Comparison of ENCODE assay signal across 34 mouse cellular contexts in genomic region chr6:129014399-129014798, GRCm38 (mm10). TPM values are rescaled to one million over a fixed set of nuclear protein-coding genes. Genes with fewer than 3 reads are reported as not detected.
DNase-seq lines count a peak whose midpoint lies in the region; ATAC-seq and TF ChIP-seq lines count a peak whose summit lies in the region.
"Had no signal": no experiment of that assay in that cellular context is flagged by ENCODE, and none has a peak within 500 bp of the region (broad histone marks: within the 10 kb centered on the region; RNA-seq: fewer than 3 reads in every experiment).

No protein-coding gene starts in this region.

- H3K9me3 ChIP-seq in MEL (replicated peaks; ENCODE audit: insufficient read depth, low read length) = no peaks in the 10 kb centered on the region
- H3K9me3 ChIP-seq: forebrain, embryonic 13.5 days; heart, embryonic 10.5 days; heart, embryonic 15.5 days; intestine, embryonic 15.5 days; liver, embryonic 15.5 days; midbrain, embryonic 13.5 days; neural tube, embryonic 15.5 days had no signal

- 23% methylated on average over 1 of the region's 1 CpGs for WGBS in spleen, adult 2 months

- H3K79me2 ChIP-seq in MEL (ENCODE audit: control insufficient read depth, insufficient read depth, low read length, poor library complexity) = peaks cover 41% of the 10 kb centered on the region

- peak overlapping the region; percentile 66 for H3K27ac ChIP-seq in spleen, adult 2 months (ENCODE audit: insufficient read depth, low read length)
- peak overlapping the region; percentile 45; the same call in 1 of the 2 replicates for H3K27ac ChIP-seq in MEL (ENCODE audit: control insufficient read depth, low read depth, low read length)
- H3K27ac ChIP-seq: forebrain, embryonic 13.5 days; heart, embryonic 10.5 days; heart, embryonic 15.5 days; hindbrain, postnatal 0 days; intestine, embryonic 15.5 days; liver, embryonic 15.5 days; midbrain, embryonic 13.5 days; neural tube, embryonic 15.5 days had no signal

- ATAC-seq in neutrophil, adult 5-6 weeks (ENCODE audit: extremely low read depth, insufficient number of reproducible peaks, low FRiP score, poor library complexity, severe bottlenecking) = peak; percentile 47; the same call in 1 of the 2 replicates
- ATAC-seq in activated CD4-positive, CD25-positive, alpha-beta regulatory T cell, adult 4 months = no peak
- ATAC-seq: forebrain, embryonic 13.5 days; hindbrain, postnatal 0 days; intestine, embryonic 15.5 days; midbrain, embryonic 13.5 days; Patski had no signal

- no peak for TF ChIP-seq EP300 in MEL (IDR thresholded peaks at IDR 0.05; ENCODE audit: low read depth in 1 of 2, low read length in 2 of 2)

- H3K9ac ChIP-seq in MEL (ENCODE audit: control insufficient read depth, low read depth, low read length, poor library complexity, severe bottlenecking) = peak overlapping the region; percentile 65; the same call in 1 of the 2 replicates
- H3K9ac ChIP-seq: forebrain, embryonic 13.5 days; heart, embryonic 15.5 days; intestine, embryonic 15.5 days; liver, embryonic 15.5 days; midbrain, embryonic 13.5 days; neural tube, embryonic 15.5 days had no signal

- peaks cover 11% of the 10 kb centered on the region; the same call in 1 of the 2 replicates for H3K4me1 ChIP-seq in spleen, adult 2 months (ENCODE audit: control insufficient read depth, insufficient read depth, insufficient read length)
- peaks cover 0 to 18% of the 10 kb centered on the region in 2 experiments; a peak in 3 of 4 replicates for H3K4me1 ChIP-seq in MEL (ENCODE audit: control insufficient read depth in 1 of 2, insufficient read depth in 2 of 2, low read length in 2 of 2)
- H3K4me1 ChIP-seq: forebrain, embryonic 13.5 days; heart, embryonic 10.5 days; heart, embryonic 15.5 days; intestine, embryonic 15.5 days; liver, embryonic 15.5 days; midbrain, embryonic 13.5 days; neural tube, embryonic 15.5 days had no signal

- no peaks in the 10 kb centered on the region for H3K36me3 ChIP-seq in spleen, adult 2 months (ENCODE audit: control insufficient read depth, insufficient read depth, low read length)
- H3K36me3 ChIP-seq in MEL (ENCODE audit: control insufficient read depth in 1 of 2, insufficient read depth in 2 of 2, low read length in 2 of 2) = peaks cover 52 to 63% of the 10 kb centered on the region in 2 experiments
- H3K36me3 ChIP-seq: G1E; heart, embryonic 10.5 days; heart, embryonic 15.5 days; intestine, embryonic 15.5 days; liver, embryonic 15.5 days; midbrain, embryonic 13.5 days; neural tube, embryonic 15.5 days had no signal

- no peak for TF ChIP-seq RAD21 in MEL (IDR thresholded peaks at IDR 0.05; ENCODE audit: low read depth, low read length)

- no peak for TF ChIP-seq POLR2A in spleen, adult 2 months (IDR thresholded peaks at IDR 0.05; ENCODE audit: low read depth, low read length)
- peak in 1 of 2 experiments; percentile 44; a peak in 2 of 4 replicates for TF ChIP-seq POLR2A in MEL (IDR thresholded peaks at IDR 0.05; ENCODE audit: control insufficient read depth in 1 of 2, insufficient read depth in 1 of 2, low read depth in 1 of 2, low read length in 2 of 2, poor library complexity in 1 of 2)

- no peak for DNase-seq in spleen, adult 2 months (ENCODE audit: low read depth in 1 of 2, low spot score in 2 of 2)
- no peak for DNase-seq in spleen, adult 18-20 months
- peak; percentile 53 for DNase-seq in MEL (ENCODE audit: low read depth, low spot score)
- no peak for DNase-seq in left cerebral cortex, postnatal 36 days (ENCODE audit: low spot score in 2 of 2)
- DNase-seq in neural tube, embryonic 10.5 days (ENCODE audit: extremely low spot score, low spot score) = no peak
- DNase-seq: adrenal gland, postnatal 25 days; cerebellum, adult 11-12 months; cerebellum, postnatal 10 days; gastrocnemius, postnatal 14 days; heart, adult 11 months; kidney, adult 2 months; kidney, postnatal 4 days; liver; lung, postnatal 36 days; thymus, adult 2 months; thymus, postnatal 36 days had no signal

- no peaks in the 10 kb centered on the region for H3K27me3 ChIP-seq in spleen, adult 2 months (ENCODE audit: control insufficient read depth, insufficient read depth, low read length)
- H3K27me3 ChIP-seq in MEL (ENCODE audit: control insufficient read depth in 1 of 2, insufficient read depth in 2 of 2, low read length in 2 of 2) = no peaks in the 10 kb centered on the region
- H3K27me3 ChIP-seq: forebrain, embryonic 13.5 days; heart, embryonic 15.5 days; intestine, embryonic 15.5 days; liver, embryonic 15.5 days; midbrain, embryonic 13.5 days; neural tube, embryonic 15.5 days had no signal

- no peak overlapping the region for H3K4me3 ChIP-seq in spleen, adult 2 months (ENCODE audit: extremely low read depth, insufficient read depth, insufficient read length)
- H3K4me3 ChIP-seq in MEL (ENCODE audit: control insufficient read depth in 1 of 2, insufficient read depth in 1 of 2, low read depth in 2 of 2, low read length in 2 of 2) = no peak overlapping the region
- H3K4me3 ChIP-seq: forebrain, embryonic 13.5 days; heart, embryonic 10.5 days; heart, embryonic 15.5 days; intestine, embryonic 15.5 days; liver, embryonic 15.5 days; midbrain, embryonic 13.5 days; neural tube, embryonic 15.5 days had no signal

- intact Hi-C loops in left cerebral cortex, postnatal 36 days (cut with DNase I) = no loop called here

- no peak for TF ChIP-seq CTCF in spleen, adult 2 months (IDR thresholded peaks at IDR 0.05; ENCODE audit: extremely low read depth, insufficient read depth, insufficient read length, insufficient replicate concordance)
- TF ChIP-seq CTCF in MEL (IDR thresholded peaks at IDR 0.05 in 2 of 3, conservative IDR thresholded peaks at IDR 0.05 in 1 of 3; ENCODE audit: control insufficient read depth in 1 of 3, insufficient read depth in 1 of 3, low read depth in 2 of 3, low read length in 3 of 3, poor library complexity in 1 of 3, severe bottlenecking in 1 of 3) = no peak

TF ChIP-seq in MEL, 35 proteins besides CTCF, POLR2A, EP300 and RAD21:
- TF ChIP-seq MYB (IDR thresholded peaks at IDR 0.05; ENCODE audit: low read depth, low read length) (0 out of 2 replicates have a peak, but pooled peaks have one; percentile 15), POLR2AphosphoS2 (IDR thresholded peaks at IDR 0.05; ENCODE audit: low read length) (0 out of 2 replicates have a peak, but pooled peaks have one; percentile 3), TAL1 (IDR thresholded peaks at IDR 0.05; ENCODE audit: low read length) (no peak)

RNA-seq across cellular contexts. Expression of gene Klrb1f, which starts 31.3 kb away (rescaled TPM):
- polyA plus RNA-seq in spleen, adult 2 months (2012; rRNA removed) = 1.6 and 1.8 TPM in 2 replicates
- 0.16 and 0.27 TPM in 2 replicates for total RNA-seq in MEL (2012; rRNA removed)
- under 1 TPM in 1 of 2 experiments, not detected in 1; 0.52 TPM for polyA plus RNA-seq in MEL (2012; ENCODE audit: insufficient read depth in 1 of 2, insufficient read length in 2 of 2, low read depth in 1 of 2, low replicate concordance in 2 of 2, missing spikeins in 1 of 2)
- total RNA-seq in neutrophil, adult 5-6 weeks (2017) = 0.86 and 1.2 TPM in 2 replicates
- not detected for total RNA-seq in left cerebral cortex, postnatal 36 days (2021)
- polyA plus RNA-seq in activated CD4-positive, CD25-positive, alpha-beta regulatory T cell, adult 4 months (2017; shearing (Covaris generic)) = 1 to 10 TPM; 4.8 to 5.5 TPM
- total RNA-seq: adrenal gland, postnatal 25 days; G1E; gastrocnemius, postnatal 14 days; heart, postnatal 25 days; hindbrain, postnatal 0 days; layer of hippocampus, adult 8-10 months; left cerebral cortex, postnatal 10 days had no signal
- polyA plus RNA-seq: C2C12; cortical plate, adult 2 months; forebrain, embryonic 13.5 days; G1E; heart, embryonic 10.5 days; hindbrain, embryonic 11.5 days; Patski had no signal
